ENCODE assay signal across 14 mouse cellular contexts in genomic region chr1:182953165-182953564, GRCm38 (mm10). TPM values are rescaled to one million over a fixed set of nuclear protein-coding genes. Genes with fewer than 3 reads are reported as not detected.
DNase-seq lines count a peak whose midpoint lies in the region; ATAC-seq lines count a peak whose summit lies in the region.
"Had no signal": no experiment of that assay in that cellular context is flagged by ENCODE, and none has a peak within 500 bp of the region (broad histone marks: within the 10 kb centered on the region; RNA-seq: fewer than 3 reads in every experiment).

No protein-coding gene starts in this region.

- H3K36me3 ChIP-seq in forebrain, embryonic 11.5 days (ENCODE audit: control insufficient read depth, insufficient read depth, low read length) = no peaks in the 10 kb centered on the region
- no peaks in the 10 kb centered on the region for H3K36me3 ChIP-seq in forebrain, embryonic 10.5 days (replicated peaks)
- no peaks in the 10 kb centered on the region for H3K36me3 ChIP-seq in midbrain, embryonic 12.5 days
- no peaks in the 10 kb centered on the region for H3K36me3 ChIP-seq in midbrain, embryonic 10.5 days
- H3K36me3 ChIP-seq in lung, embryonic 15.5 days = no peaks in the 10 kb centered on the region
- H3K36me3 ChIP-seq in midbrain, embryonic 16.5 days (ENCODE audit: control insufficient read depth, insufficient read depth, low read length) = no peaks in the 10 kb centered on the region
- H3K36me3 ChIP-seq: limb, embryonic 15.5 days; neural tube, embryonic 13.5 days had no signal

- no peaks in the 10 kb centered on the region; the same call in 1 of the 2 replicates for H3K4me1 ChIP-seq in forebrain, embryonic 11.5 days (replicated peaks; ENCODE audit: control insufficient read depth, insufficient read depth, low read length)
- peaks cover 38% of the 10 kb centered on the region for H3K4me1 ChIP-seq in forebrain, embryonic 10.5 days
- peaks cover 25% of the 10 kb centered on the region for H3K4me1 ChIP-seq in midbrain, embryonic 12.5 days
- H3K4me1 ChIP-seq in midbrain, embryonic 10.5 days = peaks cover 31% of the 10 kb centered on the region
- peaks cover 41% of the 10 kb centered on the region for H3K4me1 ChIP-seq in lung, embryonic 15.5 days
- H3K4me1 ChIP-seq in midbrain, embryonic 16.5 days (ENCODE audit: control insufficient read depth, insufficient read depth, low read length) = peaks cover 10% of the 10 kb centered on the region; the same call in 1 of the 2 replicates

- H3K27me3 ChIP-seq in forebrain, embryonic 11.5 days (ENCODE audit: control insufficient read depth, insufficient read depth, low read length) = peaks cover 6% of the 10 kb centered on the region; the same call in 1 of the 2 replicates
- H3K27me3 ChIP-seq in forebrain, embryonic 10.5 days (ENCODE audit: poor library complexity, severe bottlenecking) = peaks cover 54% of the 10 kb centered on the region
- peaks cover 34% of the 10 kb centered on the region for H3K27me3 ChIP-seq in midbrain, embryonic 12.5 days
- peaks cover 48% of the 10 kb centered on the region for H3K27me3 ChIP-seq in midbrain, embryonic 10.5 days (ENCODE audit: low read depth, poor library complexity, severe bottlenecking)
- 0 out of 2 replicates have a peak, but pooled peaks cover under 1% of the 10 kb centered on the region for H3K27me3 ChIP-seq in lung, embryonic 15.5 days
- 0 out of 2 replicates have a peak, but pooled peaks cover 3% of the 10 kb centered on the region for H3K27me3 ChIP-seq in midbrain, embryonic 16.5 days (ENCODE audit: control insufficient read depth, insufficient read depth, low read depth, low read length)
- H3K27me3 ChIP-seq: limb, embryonic 15.5 days had no signal

- 33% methylated on average over 3 of the region's 3 CpGs for WGBS in forebrain, embryonic 11.5 days
- WGBS in forebrain, embryonic 10.5 days = 29% methylated on average over 3 of the region's 3 CpGs
- WGBS in midbrain, embryonic 12.5 days = 34% methylated on average over 3 of the region's 3 CpGs
- 53% methylated on average over 3 of the region's 3 CpGs for WGBS in midbrain, embryonic 10.5 days
- WGBS in lung, embryonic 15.5 days = 26% methylated on average over 3 of the region's 3 CpGs
- 15% methylated on average over 3 of the region's 3 CpGs for WGBS in midbrain, embryonic 16.5 days

- peak; percentile 32; the same call in 1 of the 2 replicates for ATAC-seq in forebrain, embryonic 11.5 days (replicated peaks; ENCODE audit: low FRiP score)
- ATAC-seq in midbrain, embryonic 12.5 days (ENCODE audit: low FRiP score, low read depth) = peak; percentile 17; the same call in 1 of the 2 replicates
- peak; percentile 24; the same call in 1 of the 2 replicates for ATAC-seq in lung, embryonic 15.5 days (ENCODE audit: borderline replicate concordance, extremely low read depth, low FRiP score, low TSS enrichment)
- peak; percentile 50 for ATAC-seq in midbrain, embryonic 16.5 days

- H3K9ac ChIP-seq in forebrain, embryonic 11.5 days (ENCODE audit: low read length) = no peak overlapping the region
- no peak overlapping the region for H3K9ac ChIP-seq in midbrain, embryonic 12.5 days (replicated peaks)
- H3K9ac ChIP-seq in lung, embryonic 15.5 days = no peak overlapping the region
- H3K9ac ChIP-seq in midbrain, embryonic 16.5 days (ENCODE audit: low read depth, low read length) = no peak overlapping the region
- H3K9ac ChIP-seq: limb, embryonic 15.5 days; neural tube, embryonic 13.5 days had no signal

- H3K4me3 ChIP-seq in forebrain, embryonic 11.5 days (ENCODE audit: low read depth, low read length) = no peak overlapping the region
- no peak overlapping the region for H3K4me3 ChIP-seq in forebrain, embryonic 10.5 days
- no peak overlapping the region for H3K4me3 ChIP-seq in midbrain, embryonic 12.5 days
- H3K4me3 ChIP-seq in midbrain, embryonic 10.5 days = no peak overlapping the region
- H3K4me3 ChIP-seq in lung, embryonic 15.5 days = no peak overlapping the region
- no peak overlapping the region for H3K4me3 ChIP-seq in midbrain, embryonic 16.5 days (ENCODE audit: low read depth, low read length)
- H3K4me3 ChIP-seq: limb, embryonic 15.5 days; neural tube, embryonic 13.5 days had no signal

- H3K9me3 ChIP-seq in forebrain, embryonic 11.5 days (ENCODE audit: control insufficient read depth, low read length) = no peaks in the 10 kb centered on the region
- no peaks in the 10 kb centered on the region for H3K9me3 ChIP-seq in forebrain, embryonic 10.5 days
- H3K9me3 ChIP-seq in midbrain, embryonic 12.5 days = no peaks in the 10 kb centered on the region
- no peaks in the 10 kb centered on the region for H3K9me3 ChIP-seq in midbrain, embryonic 10.5 days (replicated peaks)
- no peaks in the 10 kb centered on the region for H3K9me3 ChIP-seq in lung, embryonic 15.5 days
- H3K9me3 ChIP-seq in midbrain, embryonic 16.5 days (replicated peaks; ENCODE audit: control insufficient read depth, low read length, poor library complexity, severe bottlenecking) = no peaks in the 10 kb centered on the region
- H3K9me3 ChIP-seq: limb, embryonic 15.5 days; neural tube, embryonic 13.5 days had no signal

- 0 out of 2 replicates have a peak overlapping the region, but pooled peaks have one; percentile 15 for H3K27ac ChIP-seq in forebrain, embryonic 11.5 days (ENCODE audit: low read depth, low read length)
- no peak overlapping the region for H3K27ac ChIP-seq in forebrain, embryonic 10.5 days
- H3K27ac ChIP-seq in midbrain, embryonic 12.5 days (replicated peaks) = peak overlapping the region; percentile 8; the same call in 1 of the 2 replicates
- H3K27ac ChIP-seq in midbrain, embryonic 10.5 days (replicated peaks) = no peak overlapping the region
- no peak overlapping the region for H3K27ac ChIP-seq in lung, embryonic 15.5 days
- peak overlapping the region; percentile 10; the same call in 1 of the 2 replicates for H3K27ac ChIP-seq in midbrain, embryonic 16.5 days (ENCODE audit: low read length)
- H3K27ac ChIP-seq: limb, embryonic 15.5 days; neural tube, embryonic 13.5 days had no signal

- H3K4me2 ChIP-seq in forebrain, embryonic 11.5 days (ENCODE audit: low read depth, low read length, severe bottlenecking) = no peak overlapping the region
- no peak overlapping the region for H3K4me2 ChIP-seq in midbrain, embryonic 12.5 days (replicated peaks)
- no peak overlapping the region for H3K4me2 ChIP-seq in lung, embryonic 15.5 days
- H3K4me2 ChIP-seq in midbrain, embryonic 16.5 days (ENCODE audit: low read length) = no peak overlapping the region
- H3K4me2 ChIP-seq: limb, embryonic 15.5 days; neural tube, embryonic 13.5 days had no signal

- no peak for DNase-seq in forebrain, embryonic 11.5 days (ENCODE audit: low spot score)
- DNase-seq in forebrain, embryonic 10.5 days (ENCODE audit: extremely low spot score, low spot score) = no peak
- no peak for DNase-seq in midbrain, embryonic 10.5 days (ENCODE audit: low spot score)
- no peak for DNase-seq in neural tube, embryonic 10.5 days (ENCODE audit: extremely low spot score, low spot score)
- DNase-seq in right cerebral cortex, postnatal 4 days = no peak
- DNase-seq: gastrocnemius, postnatal 10 days; kidney, postnatal 25 days; right cerebral cortex, adult 18-20 months; thymus, postnatal 25 days had no signal

RNA-seq across cellular contexts. Expression of gene Tlr5, which starts 1.4 kb away (rescaled TPM):
- polyA plus RNA-seq in forebrain, embryonic 11.5 days (2014; fragmentation: Nextera tagmentation; extraction: Ambion mirVana) = 0.29 and 0.32 TPM in 2 replicates
- 0.32 and 0.45 TPM in 2 replicates for polyA plus RNA-seq in forebrain, embryonic 10.5 days (2016; fragmentation: Nextera tagmentation; extraction: Ambion mirVana)
- 0.27 and 0.78 TPM in 2 replicates for polyA plus RNA-seq in midbrain, embryonic 12.5 days (2016; fragmentation: Nextera tagmentation; extraction: Ambion mirVana)
- 0.35 and 0.52 TPM in 2 replicates for polyA plus RNA-seq in midbrain, embryonic 10.5 days (2016; fragmentation: Nextera tagmentation; extraction: Ambion mirVana)
- polyA plus RNA-seq in lung, embryonic 15.5 days (2015; fragmentation: Nextera tagmentation; extraction: Ambion mirVana) = 1.2 and 1.3 TPM in 2 replicates
- polyA plus RNA-seq in midbrain, embryonic 16.5 days (2015; fragmentation: Nextera tagmentation; extraction: Ambion mirVana) = 0.06 and 0.20 TPM in 2 replicates

Comparison
In these comparisons a context has a peak if more than half of its experiments do, and no peak if none do; other contexts are left out.
1. H3K27ac ChIP-seq: peak in forebrain, embryonic 11.5 days (single experiment), midbrain, embryonic 12.5 days (single experiment) and midbrain, embryonic 16.5 days (single experiment); none in forebrain, embryonic 10.5 days (single experiment), midbrain, embryonic 10.5 days (single experiment) and lung, embryonic 15.5 days (single experiment).
2. Peak in every context shown above with its lines, with median percentiles within 50 percentile points of each other: ATAC-seq.